Mouse (Mus musculus): Measurements from ENCODE around the gene Vmn1r169. TPM values are rescaled to one million over a fixed set of nuclear protein-coding genes. Genes with fewer than 3 reads are reported as not detected.

The Vmn1r169 gene
- not detected for polyA plus RNA-seq (2014; fragmentation: Illumina TruSeq; extraction: RNeasy Lipid Tissue Mini Kit (QIAGEN cat#74804); ENCODE audit: low read depth, low replicate concordance)

GRCm38 (mm10) chr7:23575226-23575625 is at the start of gene Vmn1r169:
TSS of gene Vmn1r169 (plus strand) at chr7:23575526.

GRCm38 (mm10) chr7:23539432-23539831 is 35.9 kb upstream of the Vmn1r169 start, which contains the start of gene Vmn1r168:
TSS of gene Vmn1r168 (plus strand) at chr7:23539732.

GRCm38 (mm10) chr7:23605875-23606274 is 30.5 kb downstream of the Vmn1r169 start, which contains the start of gene Vmn1r170:
TSS of gene Vmn1r170 (plus strand) at chr7:23606175.

Other genes with a start within 250 kb of the Vmn1r169 start
- not detected for gene Nlrp5, start 189.6 kb upstream of the Vmn1r169 start, polyA plus RNA-seq (2014; fragmentation: Illumina TruSeq; extraction: RNeasy Lipid Tissue Mini Kit (QIAGEN cat#74804); ENCODE audit: low read depth, low replicate concordance)
- gene Vmn1r167, start 68.3 kb upstream of the Vmn1r169 start, polyA plus RNA-seq (2014; fragmentation: Illumina TruSeq; extraction: RNeasy Lipid Tissue Mini Kit (QIAGEN cat#74804); ENCODE audit: low read depth, low replicate concordance): not detected
- not detected for gene Vmn1r168, start 35.8 kb upstream of the Vmn1r169 start, polyA plus RNA-seq (2014; fragmentation: Illumina TruSeq; extraction: RNeasy Lipid Tissue Mini Kit (QIAGEN cat#74804); ENCODE audit: low read depth, low replicate concordance)
- gene Vmn1r170, start 30.6 kb downstream of the Vmn1r169 start, polyA plus RNA-seq (2014; fragmentation: Illumina TruSeq; extraction: RNeasy Lipid Tissue Mini Kit (QIAGEN cat#74804); ENCODE audit: low read depth, low replicate concordance): not detected
- not detected for gene Vmn1r171, start 55.2 kb downstream of the Vmn1r169 start, polyA plus RNA-seq (2014; fragmentation: Illumina TruSeq; extraction: RNeasy Lipid Tissue Mini Kit (QIAGEN cat#74804); ENCODE audit: low read depth, low replicate concordance)
- gene Vmn1r172, start 82.8 kb downstream of the Vmn1r169 start, polyA plus RNA-seq (2014; fragmentation: Illumina TruSeq; extraction: RNeasy Lipid Tissue Mini Kit (QIAGEN cat#74804); ENCODE audit: low read depth, low replicate concordance): not detected
- not detected for gene Vmn1r173, start 125.2 kb downstream of the Vmn1r169 start, polyA plus RNA-seq (2014; fragmentation: Illumina TruSeq; extraction: RNeasy Lipid Tissue Mini Kit (QIAGEN cat#74804); ENCODE audit: low read depth, low replicate concordance)
- gene Vmn1r174, start 176.7 kb downstream of the Vmn1r169 start, polyA plus RNA-seq (2014; fragmentation: Illumina TruSeq; extraction: RNeasy Lipid Tissue Mini Kit (QIAGEN cat#74804); ENCODE audit: low read depth, low replicate concordance): not detected
- not detected for gene Vmn1r175, start 235.1 kb downstream of the Vmn1r169 start, polyA plus RNA-seq (2014; fragmentation: Illumina TruSeq; extraction: RNeasy Lipid Tissue Mini Kit (QIAGEN cat#74804); ENCODE audit: low read depth, low replicate concordance)

Data from sigmoid colon, adult 10 weeks (tissue).